Mouse (Mus musculus) right cerebral cortex, postnatal 25 days (tissue): ENCODE measurements at regions not wholly inside any gene's neighbourhood (a gene's known extent, or its start where the extent isn't known, plus 50 kb on each side); places are given as distances from the start of the nearest gene placed in this dataset.
"Not testable (repeated sequence)": the region's sequence is repeated elsewhere in the genome, so short reads cannot be mapped to it uniquely, and the experiment has no call there.

Experiments
- DNase-seq: peaks from one replicate; pipeline ENCODE4 v3.0.0; 2022

- peak; percentile 4 for DNase-seq
These were observed 515.8 kb upstream of the Kif18a start for GRCm38 (mm10) chr2:108764703-108765102.

GRCm38 (mm10) chr2:108766461-108766860, 514.1 kb upstream of the Kif18a start:
- no peak for DNase-seq

- no peak for DNase-seq
These were observed 510.2 kb upstream of the Kif18a start for GRCm38 (mm10) chr2:108770383-108770782.

GRCm38 (mm10) chr2:108783457-108783856, 497.1 kb upstream of the Kif18a start:
- DNase-seq = no peak

GRCm38 (mm10) chr2:108785161-108785957, 495.2 kb upstream of the Kif18a start:
- DNase-seq = peak; percentile 15

- peak; percentile 32 for DNase-seq
These were observed 491.4 kb upstream of the Kif18a start for GRCm38 (mm10) chr2:108789166-108789565.

- DNase-seq = no peak
These were observed 485.4 kb upstream of the Kif18a start for GRCm38 (mm10) chr2:108795145-108795544.

GRCm38 (mm10) chr2:108796816-108797581, 483.5 kb upstream of the Kif18a start:
- DNase-seq = no peak

- no peak for DNase-seq
These were observed 468.2 kb upstream of the Kif18a start for GRCm38 (mm10) chr2:108812367-108812766.

- peak; percentile 13 for DNase-seq
These were observed 467.4 kb upstream of the Kif18a start for GRCm38 (mm10) chr2:108813040-108813566.

GRCm38 (mm10) chr2:108816579-108816978, 464.0 kb upstream of the Kif18a start:
- DNase-seq = no peak

- no peak for DNase-seq
These were observed 456.5 kb upstream of the Kif18a start for GRCm38 (mm10) chr2:108824025-108824424.

GRCm38 (mm10) chr2:108825981-108826380, 454.6 kb upstream of the Kif18a start:
- peak; percentile 23 for DNase-seq

GRCm38 (mm10) chr2:108827106-108827838, 453.3 kb upstream of the Kif18a start:
- DNase-seq = no peak

GRCm38 (mm10) chr2:108827974-108828700, 452.4 kb upstream of the Kif18a start:
- no peak for DNase-seq

GRCm38 (mm10) chr2:108843855-108844254, 436.7 kb upstream of the Kif18a start:
- not testable (repeated sequence) for DNase-seq

- DNase-seq = no peak
These were observed 432.5 kb upstream of the Kif18a start for GRCm38 (mm10) chr2:108848051-108848450.

- no peak for DNase-seq
These were observed 426.1 kb upstream of the Kif18a start for GRCm38 (mm10) chr2:108854399-108854798.

- no peak for DNase-seq
These were observed 403.4 kb upstream of the Kif18a start for GRCm38 (mm10) chr2:108877141-108877540.

- no peak for DNase-seq
These were observed 402.9 kb upstream of the Kif18a start for GRCm38 (mm10) chr2:108877676-108878075.

GRCm38 (mm10) chr2:108904121-108904733, 376.3 kb upstream of the Kif18a start:
- no peak for DNase-seq

- no peak for DNase-seq
These were observed 367.0 kb upstream of the Kif18a start for GRCm38 (mm10) chr2:108913555-108913954.
